Mouse (Mus musculus) CH12.LX (cell line): ENCODE measurements at regions not wholly inside any gene's neighbourhood (a gene's known extent, or its start where the extent isn't known, plus 50 kb on each side); places are given as distances from the start of the nearest gene placed in this dataset.

Source experiments
- CHD1 ChIP-seq: IDR thresholded peaks from 2 replicates; pipeline ENCODE4 v1.6.1; 2012; ENCODE audit warnings: low read depth, low read length, improper control_type of control experiment, inconsistent platforms
- CTCF ChIP-seq, 2 experiments: IDR thresholded peaks in 1 of 2; conservative IDR thresholded peaks in 1 of 2; 2 replicates each; pipeline ENCODE4 v1.5.1; 2011 to 2012; ENCODE audit warnings: low read depth in 2 of 2, low read length in 2 of 2, improper control_type of control experiment in 1 of 2, inconsistent platforms in 1 of 2, mild to moderate bottlenecking in 1 of 2, moderate library complexity in 1 of 2
- E2F4 ChIP-seq: IDR thresholded peaks from 2 replicates; pipeline ENCODE4 v1.6.1; 2011; ENCODE audit warnings: low read depth, low read length, improper control_type of control experiment; ENCODE audit not compliant: insufficient replicate concordance
- POLR2A ChIP-seq: IDR thresholded peaks from 2 replicates; pipeline ENCODE4 v1.6.1; 2011; ENCODE audit warnings: low read depth, mild to moderate bottlenecking, improper control_type of control experiment, low read length
- SMC3 ChIP-seq: IDR thresholded peaks from 2 replicates; pipeline ENCODE4 v1.6.1; 2011; ENCODE audit warnings: low read depth, low read length, improper control_type of control experiment
- UBTF ChIP-seq: IDR thresholded peaks from 2 replicates; pipeline ENCODE4 v1.6.1; 2012; ENCODE audit warnings: low read depth, mild to moderate bottlenecking, inconsistent platforms, low read length, improper control_type of control experiment, moderate library complexity

- TF ChIP-seq E2F4 = no peak
- TF ChIP-seq CTCF (conservative IDR thresholded peaks at IDR 0.05 in 1 of 2, IDR thresholded peaks at IDR 0.05 in 1 of 2; ENCODE audit: low read depth in 2 of 2, low read length in 2 of 2) = no peak
- TF ChIP-seq UBTF = no peak
- no peak for TF ChIP-seq CHD1
- no peak for TF ChIP-seq SMC3
- TF ChIP-seq POLR2A = no peak
Measured at GRCm38 (mm10) chr14:24825722-24826386, 338.9 kb downstream of the Rps24 start.
